Mouse (Mus musculus) liver, embryonic 13.5 days (tissue): ENCODE measurements around the gene Tmem132c. TPM values are rescaled to one million over a fixed set of nuclear protein-coding genes. Genes with fewer than 3 reads are reported as not detected.

ENCODE experiments used
- ATAC-seq: fragments of 200-750 bp; cut with Nextera tagmentation; 2 replicates; pipeline ENCODE4 v1.8.0; 2017; ENCODE audit warnings: low read depth, mild to moderate bottlenecking, moderate number of reproducible peaks, moderate library complexity
- DNase-seq: peaks from one replicate; pipeline ENCODE4 v3.0.0; 2022
- H3K27ac ChIP-seq: fragments of 300-500 bp; sonication (generic); 2 replicates; pipeline ENCODE4 v1.5.1; 2015; ENCODE audit warnings: moderate library complexity, mild to moderate bottlenecking, inconsistent platforms
- H3K27me3 ChIP-seq: fragments of 300-500 bp; sonication (generic); 2 replicates; pipeline ENCODE4 v1.6.1; 2015; ENCODE audit warnings: mild to moderate bottlenecking, inconsistent platforms
- H3K36me3 ChIP-seq: fragments of 300-500 bp; sonication (generic); 2 replicates; pipeline ENCODE4 v1.6.1; 2015; ENCODE audit warnings: mild to moderate bottlenecking, inconsistent platforms
- H3K4me1 ChIP-seq: fragments of 300-500 bp; sonication (generic); replicated peaks from 2 replicates; pipeline ENCODE4 v1.6.1; 2015; ENCODE audit warnings: inconsistent platforms
- H3K4me2 ChIP-seq: fragments of 300-500 bp; sonication (generic); 2 replicates; pipeline ENCODE4 v1.6.1; 2015; ENCODE audit warnings: inconsistent platforms, mild to moderate bottlenecking, moderate library complexity
- H3K4me3 ChIP-seq: fragments of 300-500 bp; sonication (generic); replicated peaks from 2 replicates; pipeline ENCODE4 v1.5.1; 2015; ENCODE audit warnings: mild to moderate bottlenecking, inconsistent platforms
- H3K9ac ChIP-seq: fragments of 300-500 bp; sonication (generic); 2 replicates; pipeline ENCODE4 v1.6.1; 2015; ENCODE audit warnings: mild to moderate bottlenecking, inconsistent platforms
- H3K9me3 ChIP-seq: fragments of 300-500 bp; sonication (generic); replicated peaks from 2 replicates; pipeline ENCODE4 v1.6.1; 2016; ENCODE audit warnings: inconsistent platforms
- WGBS: fragments of 180-500 bp; shearing (Covaris S2); methylation state at CpG from one replicate; pipeline ENCODE4 v1.1.7; 2015; ENCODE audit not compliant: insufficient replicate concordance; 5-methylcytosine and 5-hydroxymethylcytosine counted together
- polyA plus RNA-seq: library from polyadenylated mRNA; unstranded; fragments of >200 nt; fragmentation: Nextera tagmentation; extraction: Ambion mirVana; gene quantifications from 2 replicates; pipeline ENCODE4 v1.2.1, GENCODE M21; 2015

The Tmem132c gene
- polyA plus RNA-seq, 1 experiment from 2014 or later, result 0.16 TPM

DNA sequence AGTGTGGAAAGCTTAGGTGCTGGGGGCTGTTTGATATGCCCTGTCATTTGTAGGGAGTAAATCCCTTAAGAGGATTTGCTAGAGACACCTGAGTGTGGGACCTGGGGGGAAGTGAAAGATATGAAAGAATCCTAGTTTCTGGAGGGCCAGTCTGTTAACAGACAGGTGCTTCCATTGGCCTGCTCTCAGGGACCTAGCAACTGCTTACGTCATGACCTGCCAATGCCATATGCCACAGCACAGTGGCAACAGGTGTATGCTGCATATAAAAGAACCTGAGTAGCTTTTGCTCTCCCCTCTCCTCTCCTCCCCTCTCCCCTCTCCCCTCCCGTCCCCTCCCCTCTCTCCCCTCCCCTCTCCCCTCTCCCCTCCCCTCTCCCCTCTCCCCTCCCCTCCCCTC lies 232.1 kb downstream of the Tmem132c start:
- 42% methylated on average over 1 of the region's 2 CpGs for WGBS

DNA sequence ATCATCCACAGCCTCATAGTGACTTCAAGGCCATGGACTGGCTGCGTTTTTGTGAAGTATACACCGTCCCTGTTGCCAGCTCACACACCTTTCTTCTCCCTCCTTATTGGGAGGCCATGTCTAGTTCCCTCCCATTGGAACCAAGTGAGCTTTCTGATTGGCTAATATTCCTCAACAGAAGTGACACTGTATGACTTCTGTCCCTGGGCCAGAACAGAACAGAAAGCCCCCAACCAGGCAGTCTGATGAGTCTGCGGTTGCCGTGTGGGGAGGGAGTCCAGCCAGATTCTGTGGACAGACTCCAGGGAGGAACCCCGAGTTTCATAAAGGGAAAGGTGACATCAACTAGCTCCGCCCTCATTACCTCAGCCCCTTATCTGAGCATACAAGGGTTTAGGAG lies 233.2 kb downstream of the Tmem132c start:
- Histone ChIP-seq H3K4me2 (no peak overlapping the region), H3K27ac (no peak overlapping the region), H3K27me3 (no peaks in the 10 kb centered on the region), H3K9me3 (no peaks in the 10 kb centered on the region), H3K36me3 (no peaks in the 10 kb centered on the region), H3K9ac (no peak overlapping the region), H3K4me1 (no peaks in the 10 kb centered on the region), H3K4me3 (no peak overlapping the region)
- no peak for DNase-seq
- ATAC-seq, result no peak
- WGBS, result 67% methylated on average over 6 of the region's 6 CpGs

More for the DNA sequence above, 232.1 kb downstream of the Tmem132c start:
- Histone ChIP-seq H3K9ac (no peak overlapping the region), H3K4me1 (no peaks in the 10 kb centered on the region), H3K36me3 (no peaks in the 10 kb centered on the region), H3K27me3 (no peaks in the 10 kb centered on the region), H3K9me3 (no peaks in the 10 kb centered on the region), H3K27ac (no peak overlapping the region), H3K4me2 (no peak overlapping the region), H3K4me3 (no peak overlapping the region)
- DNase-seq, result no peak
- no peak for ATAC-seq

DNA sequence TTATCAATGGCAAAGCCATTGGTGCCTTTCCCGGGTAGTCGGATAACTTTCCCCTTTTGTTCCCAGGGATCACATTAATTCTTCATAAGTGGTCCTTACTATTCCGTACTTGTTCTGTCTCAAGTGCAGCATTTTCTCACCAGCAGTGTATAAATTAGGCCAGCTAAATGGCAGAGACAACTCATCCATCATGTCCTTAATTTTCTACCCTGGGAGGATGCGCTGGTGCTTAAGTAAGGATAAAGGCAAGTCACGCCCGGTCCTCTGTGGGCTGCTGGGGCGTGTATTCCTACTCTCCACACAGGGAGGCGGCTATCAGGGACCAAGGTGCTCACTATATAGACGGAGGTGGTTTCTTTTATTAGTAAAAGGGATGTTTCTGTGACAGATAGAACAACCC lies 236.2 kb downstream of the Tmem132c start:
- H3K4me1 ChIP-seq, result no peaks in the 10 kb centered on the region
- no peak overlapping the region for H3K4me2 ChIP-seq
- no peak for ATAC-seq
- H3K27me3 ChIP-seq, result no peaks in the 10 kb centered on the region
- H3K9ac ChIP-seq, result no peak overlapping the region
- no peaks in the 10 kb centered on the region for H3K9me3 ChIP-seq
- H3K27ac ChIP-seq, result no peak overlapping the region
- no peak for DNase-seq
- H3K4me3 ChIP-seq, result no peak overlapping the region
- 38% methylated on average over 9 of the region's 9 CpGs for WGBS
- no peaks in the 10 kb centered on the region for H3K36me3 ChIP-seq

DNA sequence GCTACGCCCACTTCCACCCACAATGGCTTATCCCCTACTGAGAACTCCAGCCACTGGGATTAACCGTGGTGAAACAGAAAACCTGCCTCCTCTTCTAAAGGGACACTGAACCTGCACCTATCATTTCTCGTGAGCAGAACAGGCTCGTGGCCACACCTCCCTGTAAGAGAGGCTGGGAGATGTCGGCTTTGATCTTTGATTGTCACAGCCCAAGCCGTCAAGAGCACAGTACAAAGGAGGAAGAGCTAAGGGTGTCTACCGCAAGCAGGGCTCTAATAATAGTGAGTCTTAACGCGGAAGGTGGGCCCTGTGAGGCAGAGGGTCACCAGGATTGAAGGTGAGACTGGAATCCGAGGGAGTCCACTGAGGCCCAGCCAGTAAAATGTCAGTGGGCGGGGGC lies 236.7 kb downstream of the Tmem132c start:
- 13% methylated on average over 11 of the region's 11 CpGs for WGBS
- Histone ChIP-seq H3K4me1 (no peaks in the 10 kb centered on the region), H3K9ac (no peak overlapping the region), H3K4me2 (no peak overlapping the region), H3K36me3 (no peaks in the 10 kb centered on the region), H3K4me3 (no peak overlapping the region), H3K27ac (no peak overlapping the region), H3K27me3 (no peaks in the 10 kb centered on the region), H3K9me3 (no peaks in the 10 kb centered on the region)
- no peak for ATAC-seq
- DNase-seq, result no peak

DNA sequence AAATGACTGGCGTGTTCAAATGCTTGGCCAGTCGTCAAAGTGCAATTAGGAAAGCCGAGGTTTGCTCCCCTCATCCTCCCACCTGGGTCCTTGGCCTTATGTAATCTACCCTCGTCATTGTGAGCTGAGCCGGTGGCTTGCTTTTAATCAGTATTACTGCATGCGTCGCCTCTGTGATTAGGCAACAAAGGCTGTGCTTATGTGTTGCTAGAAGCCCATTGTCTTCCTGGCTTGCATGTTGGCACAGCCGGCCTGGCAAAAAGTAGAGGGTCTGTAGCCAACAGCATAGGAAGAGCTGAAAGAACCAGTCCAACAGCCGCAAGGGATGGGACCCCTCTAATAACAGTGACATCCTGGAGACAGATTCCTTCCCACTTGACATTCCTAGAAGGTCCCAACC lies 239.3 kb downstream of the Tmem132c start:
- no peaks in the 10 kb centered on the region for H3K27me3 ChIP-seq
- H3K4me2 ChIP-seq, result no peak overlapping the region
- 63% methylated on average over 9 of the region's 9 CpGs for WGBS
- H3K4me1 ChIP-seq, result no peaks in the 10 kb centered on the region
- no peak overlapping the region for H3K27ac ChIP-seq
- no peaks in the 10 kb centered on the region for H3K36me3 ChIP-seq
- ATAC-seq (no peak), DNase-seq (no peak)
- H3K4me3 ChIP-seq, result no peak overlapping the region
- no peaks in the 10 kb centered on the region for H3K9me3 ChIP-seq
- H3K9ac ChIP-seq, result no peak overlapping the region

DNA sequence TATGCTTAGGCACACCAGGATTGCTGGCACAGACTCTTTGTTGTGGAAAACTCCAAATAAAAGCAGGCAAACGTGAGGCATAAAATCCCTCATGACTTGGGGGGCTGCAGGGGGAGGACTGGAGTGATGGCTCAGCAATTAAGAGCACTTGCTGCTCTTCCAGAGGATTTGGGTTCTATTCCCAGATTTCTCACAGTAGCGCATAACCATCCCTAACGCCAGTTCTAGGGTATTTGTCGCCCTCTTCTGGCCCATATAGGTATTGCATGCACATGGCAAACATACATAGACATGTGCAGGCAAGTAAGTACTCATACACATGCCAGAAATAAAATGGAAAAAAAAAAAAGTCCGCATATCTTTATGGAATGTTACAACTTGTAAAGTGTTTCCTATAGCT lies 239.8 kb downstream of the Tmem132c start:
- WGBS, result 19% methylated on average over 5 of the region's 5 CpGs
- Histone ChIP-seq H3K4me2 (no peak overlapping the region), H3K27me3 (no peaks in the 10 kb centered on the region), H3K27ac (no peak overlapping the region), H3K4me1 (no peaks in the 10 kb centered on the region), H3K36me3 (no peaks in the 10 kb centered on the region), H3K4me3 (no peak overlapping the region), H3K9ac (no peak overlapping the region), H3K9me3 (no peaks in the 10 kb centered on the region)
- ATAC-seq, result no peak
- no peak for DNase-seq

DNA sequence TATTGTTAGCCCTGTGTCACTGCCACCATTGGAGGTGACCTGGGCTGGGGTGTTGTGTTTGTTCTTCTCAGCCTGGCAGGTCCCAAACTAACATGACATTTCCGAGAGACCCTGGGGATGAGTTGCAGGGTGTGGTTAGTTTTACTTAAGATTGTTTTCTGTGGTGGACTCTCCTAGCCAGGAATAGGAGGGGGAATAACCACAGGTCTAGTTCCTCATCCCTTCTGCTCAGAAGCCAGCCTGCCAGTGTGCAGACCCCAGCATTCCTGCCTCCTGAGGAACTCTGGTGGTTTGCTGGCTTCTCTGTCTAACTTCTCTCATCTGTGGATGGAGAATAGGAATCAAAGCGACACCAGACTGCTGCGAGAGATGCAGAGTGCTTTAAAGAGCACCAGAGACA lies 240.7 kb downstream of the Tmem132c start:
- Histone ChIP-seq H3K4me2 (no peak overlapping the region), H3K4me1 (no peaks in the 10 kb centered on the region), H3K27me3 (no peaks in the 10 kb centered on the region), H3K4me3 (no peak overlapping the region), H3K27ac (no peak overlapping the region), H3K9ac (no peak overlapping the region), H3K36me3 (no peaks in the 10 kb centered on the region), H3K9me3 (peaks cover 6% of the 10 kb centered on the region; the same call in 1 of the 2 replicates)
- DNase-seq (no peak), ATAC-seq (no peak)
- WGBS, result 34% methylated on average over 3 of the region's 3 CpGs

DNA sequence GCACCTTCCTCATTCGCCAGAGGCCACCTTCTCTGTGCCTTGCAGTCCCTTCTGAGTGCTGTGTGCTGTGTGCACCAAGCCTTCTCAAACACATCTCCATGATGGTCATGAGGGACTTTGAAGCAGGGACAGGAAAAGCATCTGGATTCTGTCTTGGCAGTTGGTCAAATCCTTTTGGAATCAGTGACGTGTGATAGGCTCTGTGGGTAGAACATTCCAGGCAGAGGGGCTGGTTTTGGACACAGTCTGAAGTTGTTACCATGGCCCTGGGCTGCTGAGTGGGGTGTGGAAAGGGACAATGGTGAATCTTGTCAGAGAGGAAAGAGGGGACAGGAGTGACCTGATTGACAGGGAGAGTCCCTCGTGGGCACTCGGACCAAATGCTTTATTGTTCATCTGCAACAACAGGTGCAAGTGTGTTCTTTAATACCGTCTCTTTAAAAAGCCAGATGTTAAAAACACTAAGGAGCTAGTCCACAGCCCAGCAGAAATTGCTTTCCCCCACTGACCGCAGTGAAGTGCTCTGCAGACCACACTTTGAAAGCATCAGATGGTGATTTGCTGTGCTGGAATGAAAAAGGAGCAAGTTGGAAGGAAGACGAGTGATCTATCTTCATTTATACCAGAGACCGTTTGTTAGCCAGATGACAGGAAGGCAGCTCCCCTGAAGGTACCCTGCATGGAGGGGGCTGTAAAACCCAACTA lies 242.5 kb downstream of the Tmem132c start:
- Histone ChIP-seq H3K36me3 (no peaks in the 10 kb centered on the region), H3K4me2 (no peak overlapping the region), H3K9ac (no peak overlapping the region), H3K27me3 (no peaks in the 10 kb centered on the region), H3K4me1 (no peaks in the 10 kb centered on the region), H3K4me3 (no peak overlapping the region), H3K27ac (no peak overlapping the region), H3K9me3 (peaks cover 16% of the 10 kb centered on the region; the same call in 1 of the 2 replicates)
- ATAC-seq (no peak), DNase-seq (no peak)
- WGBS, result 38% methylated on average over 8 of the region's 8 CpGs

DNA sequence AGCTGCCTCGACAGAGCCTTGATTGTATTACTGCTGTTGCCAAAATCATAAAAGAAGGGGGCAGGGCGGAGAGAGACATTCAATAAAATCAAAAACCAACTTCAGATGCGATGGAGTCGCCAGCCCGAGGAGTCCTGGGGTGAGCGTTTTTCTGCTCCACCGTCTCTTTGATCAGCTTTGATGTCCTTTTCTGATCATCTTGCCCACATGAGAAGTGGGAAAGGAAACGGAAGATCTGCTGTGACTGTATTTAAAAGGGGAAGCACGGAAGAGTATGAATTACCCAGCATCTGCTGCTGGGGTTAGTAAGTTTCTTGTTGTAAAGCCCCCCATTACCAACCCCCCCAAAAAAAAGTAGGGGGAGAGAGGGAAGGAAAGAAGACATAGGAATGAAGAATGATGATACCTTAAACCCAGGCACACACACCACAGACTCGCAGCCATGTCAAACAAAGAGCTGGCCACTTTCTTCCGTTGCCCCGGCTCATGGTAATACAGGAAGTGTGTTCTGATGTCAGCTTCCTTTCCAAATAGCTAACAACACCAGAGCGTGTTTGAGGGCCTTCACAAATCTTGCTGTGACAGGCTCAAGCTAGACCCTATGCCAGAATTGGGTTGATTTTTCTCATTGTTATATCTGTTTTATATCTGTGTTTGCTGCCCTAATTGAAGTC lies 243.3 kb downstream of the Tmem132c start:
- H3K4me2 ChIP-seq, result no peak overlapping the region
- no peaks in the 10 kb centered on the region for H3K4me1 ChIP-seq
- 21% methylated on average over 13 of the region's 13 CpGs for WGBS
- H3K4me3 ChIP-seq, result no peak overlapping the region
- DNase-seq (no peak), ATAC-seq (no peak)
- no peaks in the 10 kb centered on the region for H3K36me3 ChIP-seq
- H3K27ac ChIP-seq, result no peak overlapping the region
- H3K27me3 ChIP-seq, result no peaks in the 10 kb centered on the region
- H3K9me3 ChIP-seq, result peaks cover 16% of the 10 kb centered on the region; the same call in 1 of the 2 replicates
- H3K9ac ChIP-seq, result no peak overlapping the region

DNA sequence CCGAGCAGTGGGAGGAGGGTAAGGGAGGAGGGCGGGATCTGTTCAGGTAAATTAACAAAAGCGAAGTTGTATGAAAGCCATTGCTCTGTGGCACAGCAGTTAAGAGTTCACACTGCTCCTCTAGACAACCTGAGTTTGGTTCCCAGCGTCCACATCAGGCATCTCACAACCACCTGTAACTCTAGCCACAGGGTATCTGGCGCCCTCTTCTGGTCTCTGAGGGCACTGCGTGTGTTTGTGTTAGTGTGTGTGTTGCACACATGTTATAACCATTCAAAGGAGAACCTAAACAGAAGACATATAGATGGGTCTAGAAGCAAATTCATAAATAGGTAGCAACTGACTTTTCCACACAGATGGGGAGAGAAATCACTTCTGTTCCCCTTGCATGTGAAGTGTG lies 245.6 kb downstream of the Tmem132c start:
- Histone ChIP-seq H3K27ac (no peak overlapping the region), H3K4me1 (no peaks in the 10 kb centered on the region), H3K9me3 (peaks cover 16% of the 10 kb centered on the region; the same call in 1 of the 2 replicates), H3K4me3 (no peak overlapping the region), H3K4me2 (no peak overlapping the region), H3K36me3 (no peaks in the 10 kb centered on the region), H3K9ac (no peak overlapping the region), H3K27me3 (no peaks in the 10 kb centered on the region)
- no peak for DNase-seq
- ATAC-seq, result no peak
- WGBS, result 63% methylated on average over 6 of the region's 6 CpGs

DNA sequence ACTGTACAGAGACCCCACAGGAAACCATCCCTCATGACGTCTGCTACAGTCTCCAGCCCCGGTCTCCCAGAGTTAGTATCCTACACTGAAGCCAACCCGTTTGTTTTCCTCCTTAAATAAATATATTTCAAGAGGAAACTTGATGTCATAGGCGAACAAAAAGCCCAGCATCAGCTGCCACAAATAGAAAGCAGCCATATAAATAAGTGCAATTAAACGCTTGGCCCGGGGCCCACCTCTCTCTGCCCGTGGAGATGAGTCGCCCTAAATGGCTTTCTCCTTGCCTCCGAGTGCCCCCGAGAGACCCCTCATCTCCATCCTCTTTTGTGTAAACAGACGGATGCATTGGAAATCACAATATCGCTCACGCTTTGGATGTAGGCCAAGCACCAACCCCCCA lies 247.1 kb downstream of the Tmem132c start:
- H3K36me3 ChIP-seq, result no peaks in the 10 kb centered on the region
- no peak overlapping the region for H3K4me2 ChIP-seq
- no peaks in the 10 kb centered on the region for H3K4me1 ChIP-seq
- no peak overlapping the region for H3K4me3 ChIP-seq
- DNase-seq, result no peak
- ATAC-seq, result no peak
- H3K9me3 ChIP-seq, result peaks cover 16% of the 10 kb centered on the region; the same call in 1 of the 2 replicates
- WGBS, result 69% methylated on average over 13 of the region's 13 CpGs
- H3K27me3 ChIP-seq, result no peaks in the 10 kb centered on the region
- no peak overlapping the region for H3K9ac ChIP-seq
- no peak overlapping the region for H3K27ac ChIP-seq

DNA sequence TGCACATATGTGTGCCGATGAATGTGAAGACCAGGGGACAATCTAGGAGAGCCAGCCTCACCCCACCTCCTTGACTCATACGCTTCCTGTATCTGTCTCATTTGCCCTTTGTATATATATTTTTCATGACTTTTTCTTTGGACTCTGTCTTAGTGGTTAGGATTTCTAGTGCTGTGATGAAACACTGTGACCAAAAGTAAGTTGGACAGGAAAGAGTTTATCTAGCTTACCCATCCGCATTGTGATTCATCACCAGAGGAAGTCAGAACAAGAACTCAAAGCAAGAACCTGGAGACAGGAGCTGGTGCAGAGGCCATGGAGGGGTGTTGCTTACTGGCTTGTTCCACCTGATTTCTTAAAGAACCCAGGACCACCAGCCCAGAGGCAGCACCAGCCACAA lies 250.1 kb downstream of the Tmem132c start:
- Histone ChIP-seq H3K9ac (no peak overlapping the region), H3K4me3 (no peak overlapping the region), H3K9me3 (peaks cover 16% of the 10 kb centered on the region; the same call in 1 of the 2 replicates), H3K27ac (no peak overlapping the region), H3K4me2 (no peak overlapping the region), H3K27me3 (no peaks in the 10 kb centered on the region), H3K36me3 (no peaks in the 10 kb centered on the region), H3K4me1 (no peaks in the 10 kb centered on the region)
- ATAC-seq (no peak), DNase-seq (no peak)
- WGBS, result 51% methylated on average over 3 of the region's 3 CpGs
